Mouse (Mus musculus) cerebral cortex, adult 2 months (tissue): Measurements from ENCODE around the gene Ttc38.

Experiments used
- WGBS: fragments of 180-500 bp; shearing (Covaris S2); methylation state at CpG from one replicate; pipeline ENCODE4 v1.1.7; 2018; 5-methylcytosine and 5-hydroxymethylcytosine counted together

The Ttc38 gene

GRCm38 (mm10) chr15:85822011-85822359 lies 10.1 kb upstream of the Ttc38 start:
- 24% methylated on average over 4 of the region's 4 CpGs for WGBS

DNA sequence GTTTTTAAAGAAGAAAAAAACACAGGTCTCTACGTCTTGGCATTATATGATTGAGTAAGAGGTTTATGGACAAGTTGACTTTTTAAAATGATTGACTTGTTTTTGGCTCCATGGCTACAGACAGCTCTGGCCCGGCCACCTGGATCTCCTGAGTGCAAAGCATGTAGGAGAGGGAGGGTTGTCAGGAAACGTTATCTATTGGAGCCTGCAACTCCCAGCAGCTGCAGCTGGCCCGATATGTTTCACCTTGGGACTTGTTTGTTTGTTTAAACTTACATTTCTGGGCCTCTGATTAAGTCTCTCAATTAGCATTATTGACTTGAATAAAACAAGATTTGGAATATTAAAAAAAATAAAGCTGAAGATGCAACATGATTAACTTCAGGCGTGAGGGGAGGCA lies 5.4 kb upstream of the Ttc38 start:
- 83% methylated on average over 5 of the region's 5 CpGs for WGBS

- 88% methylated on average over 4 of the region's 4 CpGs for WGBS
Observed at GRCm38 (mm10) chr15:85828071-85828470, 4.0 kb upstream of the Ttc38 start.

DNA sequence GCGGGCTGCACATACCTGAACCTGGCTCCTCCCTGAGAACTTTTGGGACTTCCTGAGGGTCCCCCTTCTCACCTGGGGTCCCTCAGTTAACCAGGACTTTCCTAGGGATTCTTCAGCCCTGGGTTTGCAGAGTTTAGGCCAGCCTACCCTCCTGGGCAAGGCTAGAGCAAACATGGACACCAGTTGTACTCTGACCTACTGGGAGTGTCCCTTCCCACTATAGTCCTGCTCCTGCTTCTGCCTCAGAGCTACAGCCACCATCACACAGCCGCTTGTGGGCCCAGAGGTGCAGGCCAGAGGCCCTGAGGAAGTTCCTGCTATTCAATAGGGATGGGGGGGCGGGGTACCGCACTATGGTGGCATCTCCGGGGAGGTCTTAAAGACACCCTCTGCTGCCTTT lies 2.6 kb upstream of the Ttc38 start:
- 72% methylated on average over 5 of the region's 5 CpGs for WGBS

GRCm38 (mm10) chr15:85832599-85832998 lies 493 bp downstream of the Ttc38 start:
- 55% methylated on average over 8 of the region's 8 CpGs for WGBS

DNA sequence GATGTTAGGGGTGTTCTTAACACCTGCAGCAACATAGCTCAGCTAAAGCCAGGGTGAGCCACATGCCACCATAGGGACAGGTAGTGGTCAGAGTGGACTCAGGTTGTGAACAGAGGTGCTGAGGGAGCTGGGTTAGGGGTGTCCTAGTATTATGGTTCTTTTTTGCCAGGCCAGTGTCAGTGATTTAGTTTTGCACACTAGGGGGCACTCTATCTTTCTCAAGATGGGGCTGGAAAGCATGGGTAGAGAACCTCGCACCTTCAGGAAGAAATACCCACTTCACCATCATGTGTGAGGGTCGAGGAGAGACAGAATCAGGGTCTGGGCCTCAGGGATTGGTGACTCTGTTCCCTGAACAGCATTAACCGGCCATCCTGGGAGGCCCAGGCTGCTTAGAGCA lies 3.2 kb downstream of the Ttc38 start:
- 66% methylated on average over 3 of the region's 3 CpGs for WGBS

DNA sequence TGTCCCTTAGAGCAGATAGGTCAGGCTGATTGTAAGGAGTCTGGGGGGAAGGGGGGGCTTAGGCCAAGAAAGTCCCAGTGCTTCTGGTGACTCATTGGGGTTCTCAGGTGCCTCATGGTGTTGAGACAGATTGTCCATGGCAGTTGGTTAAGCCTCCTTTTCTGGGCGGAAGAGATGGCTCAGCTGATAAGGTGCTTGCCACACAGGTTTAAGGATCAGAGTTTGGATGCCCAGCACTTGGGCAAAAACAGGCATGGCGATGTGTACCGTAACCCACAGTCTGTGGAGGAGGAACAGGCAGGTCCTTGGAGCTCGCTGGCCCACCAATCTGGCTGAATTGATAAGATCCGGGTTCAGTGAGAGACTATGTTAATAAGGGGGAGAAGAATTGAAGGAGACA lies 4.8 kb downstream of the Ttc38 start:
- 97% methylated on average over 5 of the region's 5 CpGs for WGBS

DNA sequence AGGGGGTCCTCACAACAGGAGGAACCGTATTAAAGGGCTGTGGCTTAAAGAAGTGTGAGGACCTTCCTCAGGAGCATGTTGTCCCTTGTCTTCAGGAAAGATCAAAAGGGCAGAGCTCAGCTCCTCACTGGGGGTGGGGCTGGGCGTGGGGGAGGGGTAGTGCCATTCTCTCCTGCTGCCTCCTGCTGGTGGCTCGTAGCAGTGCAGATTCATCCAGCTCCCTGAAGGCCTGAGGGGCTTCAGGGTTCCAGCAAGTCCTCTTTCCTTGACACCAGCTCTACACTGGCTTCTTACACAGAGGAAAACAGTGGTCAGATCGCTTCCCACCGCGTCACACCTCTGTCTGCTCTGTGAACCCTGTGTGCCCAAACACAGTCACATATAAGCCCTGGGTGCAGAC lies 8.9 kb downstream of the Ttc38 start:
- WGBS: 56% methylated on average over 6 of the region's 6 CpGs

GRCm38 (mm10) chr15:85841796-85842360 lies 9.8 kb downstream of the Ttc38 start:
- WGBS: 93% methylated on average over 5 of the region's 5 CpGs

- 80% methylated on average over 12 of the region's 12 CpGs for WGBS
Observed at GRCm38 (mm10) chr15:85851656-85852392, 19.7 kb downstream of the Ttc38 start.

DNA sequence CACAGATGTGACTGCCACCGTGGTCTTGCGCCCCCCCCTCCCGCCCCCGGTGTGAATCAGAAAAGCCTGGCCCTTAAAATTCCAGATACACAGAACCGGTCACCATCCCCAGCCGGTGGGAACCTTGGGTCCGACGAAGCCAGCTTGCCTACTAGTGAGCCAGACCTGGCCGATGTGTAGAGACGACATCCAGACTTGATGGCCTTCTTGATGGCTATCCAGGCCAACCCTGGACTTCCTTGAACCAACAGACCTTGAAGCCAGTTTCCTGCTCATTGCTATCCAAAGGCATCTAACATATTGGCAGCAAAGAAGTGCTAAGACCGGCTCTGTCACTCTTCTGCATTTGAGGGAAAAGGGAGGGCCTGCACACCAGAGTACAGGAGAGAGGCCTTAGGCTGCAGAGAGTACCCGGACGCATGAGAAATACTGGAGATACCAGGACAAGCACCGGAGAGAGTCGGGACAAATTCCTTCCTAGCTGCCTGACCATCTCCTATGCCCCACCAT lies 26.9 kb downstream of the Ttc38 start:
- 5% methylated on average over 15 of the region's 15 CpGs for WGBS

GRCm38 (mm10) chr15:85859490-85860031 lies 27.5 kb downstream of the Ttc38 start, which contains the start of gene Gtse1:
Gene Gtse1 (plus strand): TSS chr15:85859745.
- WGBS: under 1% methylated on average over 42 of the region's 42 CpGs

- WGBS: 89% methylated on average over 7 of the region's 7 CpGs
Observed at GRCm38 (mm10) chr15:85865913-85866312, 33.8 kb downstream of the Ttc38 start.

GRCm38 (mm10) chr15:85867696-85868095 lies 35.6 kb downstream of the Ttc38 start:
- 36% methylated on average over 6 of the region's 6 CpGs for WGBS

GRCm38 (mm10) chr15:85877336-85877735 lies 45.2 kb downstream of the Ttc38 start:
- 95% methylated on average over 7 of the region's 7 CpGs for WGBS

DNA sequence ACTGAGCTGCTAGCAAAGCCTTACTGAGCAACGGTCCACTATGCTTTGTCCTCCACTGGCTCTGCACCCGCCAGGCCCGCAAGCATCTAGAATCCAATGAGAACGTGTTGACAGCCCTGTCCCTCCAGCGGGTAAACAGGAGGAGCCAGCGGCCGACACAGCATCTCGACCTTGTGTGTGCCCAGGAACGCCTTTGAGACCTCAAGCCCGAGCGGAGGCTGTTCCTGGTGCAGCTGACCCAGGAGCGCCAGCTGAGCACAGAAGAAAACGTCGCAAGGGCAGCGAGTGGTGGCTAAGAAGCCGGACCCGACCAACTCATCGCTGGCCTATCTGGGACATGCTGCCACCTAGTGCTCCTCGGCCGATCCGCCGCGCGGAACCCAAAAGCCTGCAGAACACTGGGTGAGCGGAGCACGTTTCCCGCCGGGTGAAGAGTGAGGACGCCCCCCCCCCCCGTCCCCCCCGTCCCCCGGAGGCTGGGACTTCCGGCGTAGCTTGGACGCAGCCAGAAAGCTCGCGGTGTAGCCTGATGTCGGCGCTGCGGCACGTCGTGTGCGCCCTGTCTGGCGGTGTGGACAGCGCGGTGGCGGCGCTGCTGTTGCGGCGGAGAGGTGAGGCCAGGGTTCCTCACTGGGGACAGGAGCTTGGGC lies 46.9 kb downstream of the Ttc38 start, which contains the start of gene Trmu:
Gene Trmu (plus strand): TSS at position 465 of the 650 bp plus-strand sequence.
- under 1% methylated on average over 50 of the region's 50 CpGs for WGBS

DNA sequence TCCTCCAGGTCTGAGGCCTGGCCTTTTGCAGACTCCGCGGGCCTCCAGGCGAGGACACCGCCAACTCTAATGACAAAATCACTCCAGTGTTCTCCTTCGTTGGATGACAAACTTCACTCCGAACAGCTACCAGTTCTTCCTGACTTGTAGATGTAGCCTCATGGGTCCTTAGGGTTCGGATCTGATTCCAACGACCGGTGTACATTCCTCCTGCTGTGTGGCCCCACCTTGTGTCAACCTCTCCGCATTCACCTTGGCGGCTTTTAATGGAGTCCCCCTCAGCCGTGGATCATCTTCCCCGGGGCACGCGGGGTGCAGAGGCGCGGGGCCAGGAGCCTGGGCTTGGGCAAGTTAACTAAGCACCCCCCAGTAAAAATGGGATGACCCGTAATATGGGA lies 47.4 kb downstream of the Ttc38 start:
- under 1% methylated on average over 18 of the region's 18 CpGs for WGBS

GRCm38 (mm10) chr15:85885606-85886005 lies 53.5 kb downstream of the Ttc38 start:
- 94% methylated on average over 5 of the region's 5 CpGs for WGBS

GRCm38 (mm10) chr15:85889235-85889634 lies 57.1 kb downstream of the Ttc38 start:
- WGBS: 95% methylated on average over 4 of the region's 4 CpGs

- WGBS: 51% methylated on average over 10 of the region's 10 CpGs
Observed at GRCm38 (mm10) chr15:85891971-85892370, 59.9 kb downstream of the Ttc38 start.

- 62% methylated on average over 13 of the region's 13 CpGs for WGBS
Observed at GRCm38 (mm10) chr15:85892498-85893118, 60.5 kb downstream of the Ttc38 start.

- WGBS: 89% methylated on average over 7 of the region's 7 CpGs
Observed at GRCm38 (mm10) chr15:85893871-85894270, 61.8 kb downstream of the Ttc38 start.
